Mouse (Mus musculus) heart, postnatal 10 days (tissue): ENCODE results near the gene Epha3. TPM values are rescaled to one million over a fixed set of nuclear protein-coding genes. Genes with fewer than 3 reads are reported as not detected.
A peak's percentile ranks its signal among the peaks of the same experiment; 100 is the strongest.

Source experiments
- DNase-seq, 2 experiments: peaks; one replicate each; pipeline ENCODE4 v3.0.0; 2021
- intact Hi-C: fragments of 180-260 bp; cut with DNase I; formaldehyde crosslinking; loops from one replicate; pipeline ENCODE4 v1.15.1; 2025
- total RNA-seq, 2 experiments: library from RNA; stranded (reverse); gene quantifications; 2 replicates each; pipeline ENCODE4 v1.2.3; 2021

Epha3 gene
- total RNA-seq, 2 experiments from 2014 or later, result 1.6 to 1.9 TPM

DNA sequence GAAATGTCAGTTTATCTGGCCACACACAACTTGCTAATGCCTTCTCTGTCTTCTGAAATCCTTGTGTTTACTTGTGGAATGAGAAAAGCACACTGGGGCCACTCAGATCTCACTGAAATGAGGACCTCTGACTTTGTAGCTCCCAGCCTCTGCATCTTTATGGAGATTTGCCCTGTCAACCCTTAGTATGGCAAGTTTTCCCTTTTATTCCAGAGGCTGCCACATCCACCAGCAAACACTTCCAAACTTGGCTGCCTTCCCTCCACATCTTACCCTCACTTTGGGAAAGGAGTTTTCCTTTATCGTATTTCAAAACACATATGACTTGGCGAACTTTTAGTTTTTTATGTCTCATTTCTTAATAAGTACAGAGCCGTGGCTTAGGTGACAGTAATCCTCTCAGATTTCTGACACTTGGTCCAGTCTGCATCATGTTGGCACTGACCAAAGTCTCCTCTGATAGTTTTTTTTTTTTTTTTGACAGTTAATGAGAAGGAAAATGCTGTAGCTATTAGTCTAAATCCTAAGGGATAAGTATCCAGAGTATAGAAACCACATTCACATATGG is 198.0 kb downstream of the Epha3 start:
- intact Hi-C loops, result no loop called here

GRCm38 (mm10) chr16:63658302-63658974 is 205.5 kb downstream of the Epha3 start:
- intact Hi-C loops, result no loop called here
- no peak for DNase-seq

More for the DNA sequence above, 198.0 kb downstream of the Epha3 start:
- DNase-seq, result no peak

DNA sequence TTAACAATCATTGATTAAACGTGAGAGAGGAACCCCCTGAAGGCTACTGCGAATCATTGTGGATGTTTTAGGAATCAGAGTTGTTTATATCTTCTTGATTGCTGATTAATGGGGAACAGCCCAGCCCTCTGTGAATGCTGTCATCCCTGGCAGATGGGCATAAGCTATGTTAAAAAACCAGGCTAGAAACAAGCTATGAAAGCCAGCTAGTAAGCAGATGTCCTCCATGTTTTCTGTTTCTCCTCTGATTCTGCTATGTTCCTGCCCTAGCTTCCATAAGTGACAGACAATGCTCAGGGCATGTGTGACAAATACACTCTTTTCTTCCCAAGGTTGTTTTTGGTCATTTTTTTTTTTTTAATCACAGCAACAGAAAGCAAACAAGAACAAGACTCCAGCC is 206.2 kb downstream of the Epha3 start:
- DNase-seq, result no peak
- intact Hi-C loops, result no loop called here

DNA sequence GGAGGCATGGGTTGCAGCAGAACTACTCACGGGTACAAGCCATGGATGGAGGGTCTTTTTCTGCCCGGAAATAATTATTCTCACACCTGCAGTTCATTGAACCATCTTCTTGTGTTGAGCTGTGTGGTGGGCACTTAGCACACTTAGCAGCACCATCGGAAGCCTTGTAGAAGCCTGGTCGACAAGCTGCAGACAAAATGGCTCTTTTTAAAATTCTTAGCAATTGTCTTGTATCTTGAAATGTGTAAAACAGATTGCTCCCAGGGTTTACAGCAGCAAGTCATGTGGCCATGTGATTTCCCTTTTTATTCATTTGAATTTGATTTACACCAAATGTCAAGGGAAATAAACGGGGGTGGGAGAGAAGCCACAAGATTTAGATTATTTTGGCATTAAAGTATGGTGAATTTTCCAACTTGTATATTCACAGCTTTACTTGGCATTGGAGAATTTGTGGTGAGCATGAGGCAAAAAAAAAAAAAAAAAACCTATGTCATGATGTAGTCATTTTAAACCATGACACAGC is 210.5 kb downstream of the Epha3 start:
- no peak for DNase-seq
- intact Hi-C loops, result no loop called here

GRCm38 (mm10) chr16:63650760-63651159 is 213.2 kb downstream of the Epha3 start:
- intact Hi-C loops, result no loop called here
- no peak for DNase-seq

DNA sequence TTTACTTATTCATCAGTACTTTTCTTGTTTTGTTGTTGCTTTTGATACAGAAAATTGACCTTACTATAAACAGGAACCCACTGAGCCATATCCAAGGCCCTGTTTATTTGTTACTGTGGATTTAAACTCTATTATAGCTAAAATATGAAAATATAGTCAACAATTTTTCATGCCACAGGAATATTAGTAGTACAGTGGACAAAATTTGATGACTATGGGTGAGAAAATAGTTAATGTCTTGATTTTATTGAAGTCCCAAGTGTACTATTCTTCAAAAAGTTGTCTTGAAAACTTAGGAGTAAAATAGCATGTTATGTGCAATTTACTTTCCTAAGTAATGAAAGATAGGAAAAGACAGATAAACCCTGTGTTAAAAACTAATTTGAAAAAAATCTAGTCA is 217.4 kb downstream of the Epha3 start:
- intact Hi-C loops, result no loop called here

DNA sequence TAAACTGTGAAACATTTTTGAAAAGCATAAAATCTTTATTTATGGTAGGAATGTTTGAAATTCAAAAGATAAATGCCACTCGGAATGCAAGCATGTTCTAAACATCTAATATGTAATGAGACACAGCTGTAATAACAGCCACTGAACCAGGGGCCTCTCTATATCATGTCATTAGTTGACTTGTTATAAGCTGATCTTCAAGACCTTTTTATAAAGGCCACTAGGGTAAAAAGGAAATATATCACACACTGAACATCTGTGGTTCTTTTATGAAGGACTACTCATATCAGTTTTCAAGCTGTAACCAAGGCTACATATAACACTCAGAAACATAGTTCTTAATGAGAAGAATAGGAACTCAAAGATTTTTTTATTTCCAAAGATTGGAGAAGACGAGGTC is 221.3 kb downstream of the Epha3 start:
- no peak for DNase-seq
- intact Hi-C loops, result no loop called here

More for the DNA sequence above, 217.4 kb downstream of the Epha3 start:
- DNase-seq, result no peak

GRCm38 (mm10) chr16:63641603-63642002 is 222.4 kb downstream of the Epha3 start:
- intact Hi-C loops, result no loop called here
- no peak for DNase-seq

DNA sequence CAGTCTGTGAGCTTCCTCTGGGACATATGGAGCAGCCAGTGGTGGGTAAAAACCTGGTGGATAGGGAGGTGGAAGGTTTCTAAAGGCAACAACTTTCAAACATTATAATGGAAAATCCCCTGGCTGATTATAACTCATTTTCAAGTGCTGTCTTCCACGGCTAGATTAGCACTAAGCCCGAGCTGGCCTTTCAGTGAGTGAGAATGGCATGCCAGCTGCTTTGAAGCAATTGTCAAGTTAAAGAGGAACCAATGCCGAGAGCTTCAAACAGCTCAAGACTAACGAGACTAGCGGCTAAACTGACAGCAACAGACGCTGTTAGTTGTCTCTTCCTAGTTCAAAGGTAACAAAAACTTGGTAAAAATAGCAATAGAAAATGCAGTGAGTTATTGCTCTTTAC is 225.3 kb downstream of the Epha3 start:
- intact Hi-C loops, result no loop called here
- peak in 1 of 2 experiments; percentile 5 for DNase-seq

GRCm38 (mm10) chr16:63633748-63634166 is 230.2 kb downstream of the Epha3 start:
- intact Hi-C loops, result no loop called here
- DNase-seq, result no peak

DNA sequence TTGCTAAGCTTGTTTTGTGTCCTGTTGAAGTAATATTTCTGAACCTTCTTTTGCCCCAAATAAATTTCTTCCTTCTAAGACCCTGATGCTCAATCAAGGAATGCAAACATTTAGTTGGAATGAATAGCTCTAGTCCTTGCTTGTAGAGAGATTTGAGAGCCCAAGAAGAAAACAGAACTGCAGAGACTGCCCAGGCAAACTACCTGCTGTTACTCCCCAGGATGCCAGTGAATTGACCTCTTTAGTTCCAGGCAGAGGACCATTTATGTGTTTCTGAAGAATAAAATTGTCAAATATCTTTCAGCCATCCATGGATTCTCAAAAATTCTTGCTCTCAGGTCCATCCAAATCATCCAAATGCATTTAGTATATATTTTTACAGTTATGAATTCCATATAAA is 238.7 kb downstream of the Epha3 start:
- intact Hi-C loops, result no loop called here
- DNase-seq, result no peak

DNA sequence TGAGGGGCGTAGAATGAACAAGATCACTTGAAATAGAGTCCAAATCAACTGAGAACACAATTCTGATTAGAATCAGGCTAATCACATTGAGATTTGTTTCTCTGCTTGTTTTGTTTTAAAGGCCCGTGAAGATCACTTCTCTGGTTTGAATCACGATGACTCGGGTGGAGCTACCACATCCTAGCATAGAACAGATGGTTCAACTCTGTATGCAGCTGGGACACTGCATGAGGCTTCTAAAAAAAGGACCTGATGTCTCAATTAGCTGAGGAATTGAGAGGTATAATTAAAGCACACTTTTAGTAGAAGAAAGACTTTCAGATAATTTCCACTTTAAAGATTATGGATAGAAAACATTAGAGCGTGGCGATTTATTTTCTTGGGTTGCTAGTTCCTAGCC is 242.1 kb downstream of the Epha3 start:
- intact Hi-C loops, result no loop called here
- DNase-seq, result no peak

- intact Hi-C loops, result no loop called here
Observed at GRCm38 (mm10) chr16:63615396-63615795, 248.6 kb downstream of the Epha3 start.

DNA sequence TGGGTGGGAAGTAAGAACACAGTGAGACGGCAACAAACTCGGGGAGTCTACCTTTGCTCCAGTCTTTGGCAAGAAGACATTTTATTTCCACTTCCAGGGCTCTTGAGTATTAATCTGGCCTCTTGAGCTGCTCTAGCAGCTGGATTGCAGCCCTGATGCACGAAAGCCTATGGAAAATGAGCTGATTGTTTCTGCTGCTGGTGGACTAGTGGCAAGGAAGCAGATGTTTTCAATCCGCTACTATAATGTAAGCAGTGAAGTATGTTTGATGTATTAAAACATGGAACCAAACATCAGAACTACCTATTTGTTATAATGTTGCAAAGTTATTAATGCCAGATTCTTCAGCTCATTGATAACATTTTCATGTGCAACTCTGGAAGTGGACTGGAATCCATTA is 251.0 kb downstream of the Epha3 start:
- intact Hi-C loops, result no loop called here
- DNase-seq, result no peak

More at GRCm38 (mm10) chr16:63615396-63615795, 248.6 kb downstream of the Epha3 start:
- DNase-seq, result no peak

DNA sequence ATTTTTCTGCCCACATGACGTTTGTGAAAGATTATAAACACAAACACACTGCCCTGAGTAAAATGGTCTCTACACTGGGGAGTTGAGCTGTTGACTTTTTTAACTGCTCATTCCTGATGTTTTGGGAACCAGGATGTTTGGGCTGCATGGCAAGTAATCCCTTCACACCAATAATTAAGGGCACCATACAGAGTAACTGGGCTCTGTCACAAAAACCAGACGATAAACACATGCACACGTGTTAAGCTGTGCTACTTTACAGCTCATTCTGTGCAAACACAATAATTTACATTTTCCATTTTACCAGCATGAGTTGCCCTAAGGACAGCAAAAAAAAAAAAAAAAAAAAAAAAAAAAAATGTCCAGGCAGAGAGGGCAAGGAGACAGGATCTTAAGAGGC is 263.7 kb downstream of the Epha3 start:
- DNase-seq, result no peak
- intact Hi-C loops, result no loop called here

GRCm38 (mm10) chr16:63594656-63595055 is 269.3 kb downstream of the Epha3 start:
- intact Hi-C loops, result no loop called here
- DNase-seq, result peak in 1 of 2 experiments; percentile 3

DNA sequence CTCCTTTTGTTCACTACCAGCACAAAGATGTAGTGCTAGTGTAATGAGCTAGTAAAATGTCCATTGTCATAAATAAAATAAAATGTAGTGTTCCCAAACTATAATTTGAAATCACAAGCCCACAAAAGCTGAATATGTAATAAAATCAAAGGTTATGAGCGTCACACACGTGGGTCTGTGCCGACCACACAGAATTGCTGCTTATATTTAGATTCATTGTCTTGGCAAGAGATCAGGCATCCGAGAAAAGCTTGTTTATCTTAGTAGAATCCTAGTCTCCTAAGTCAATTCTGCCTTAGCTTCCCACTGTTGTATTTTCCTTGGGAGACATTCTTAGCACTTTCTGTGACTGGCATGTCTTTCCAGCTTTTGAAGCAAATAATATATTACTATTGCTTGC is 294.2 kb downstream of the Epha3 start:
- intact Hi-C loops, result no loop called here
- DNase-seq, result no peak

GRCm38 (mm10) chr16:63566106-63566836 is 297.7 kb downstream of the Epha3 start:
- DNase-seq, result no peak
- intact Hi-C loops, result no loop called here

DNA sequence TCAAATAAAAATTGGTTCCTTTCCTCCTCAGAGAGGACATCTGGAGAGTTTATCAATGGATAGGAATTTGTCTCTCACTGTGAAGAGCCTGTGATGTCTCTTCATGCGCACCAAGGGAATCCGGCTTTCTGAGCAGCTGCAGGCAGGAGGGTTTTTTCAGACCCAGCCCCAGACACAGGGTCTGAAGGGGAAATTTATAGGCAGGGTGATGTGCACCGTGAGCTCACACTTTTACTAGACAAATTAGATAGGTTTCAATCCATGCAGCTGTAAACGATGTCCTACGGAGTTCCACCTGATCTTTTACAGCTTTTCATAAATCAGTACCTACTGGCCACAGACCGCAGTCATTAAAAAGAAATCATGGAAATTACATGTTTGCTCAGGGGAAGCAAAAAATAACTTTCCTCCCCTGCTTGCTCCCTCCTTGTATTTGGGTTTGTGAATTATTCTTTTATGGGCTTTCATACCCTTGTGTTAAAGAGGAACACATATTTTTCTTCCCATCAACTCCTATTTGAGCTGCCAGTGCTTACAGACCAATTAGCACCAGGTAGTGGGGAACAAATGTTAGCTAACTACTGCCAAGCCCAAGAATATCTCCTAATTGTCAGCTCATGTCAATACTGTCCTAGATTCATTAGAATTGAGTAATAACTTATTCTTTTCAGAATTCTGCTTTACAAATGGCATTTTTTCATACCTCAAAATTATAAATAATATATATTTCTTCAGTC is 307.4 kb downstream of the Epha3 start:
- intact Hi-C loops, result no loop called here
- no peak for DNase-seq

DNA sequence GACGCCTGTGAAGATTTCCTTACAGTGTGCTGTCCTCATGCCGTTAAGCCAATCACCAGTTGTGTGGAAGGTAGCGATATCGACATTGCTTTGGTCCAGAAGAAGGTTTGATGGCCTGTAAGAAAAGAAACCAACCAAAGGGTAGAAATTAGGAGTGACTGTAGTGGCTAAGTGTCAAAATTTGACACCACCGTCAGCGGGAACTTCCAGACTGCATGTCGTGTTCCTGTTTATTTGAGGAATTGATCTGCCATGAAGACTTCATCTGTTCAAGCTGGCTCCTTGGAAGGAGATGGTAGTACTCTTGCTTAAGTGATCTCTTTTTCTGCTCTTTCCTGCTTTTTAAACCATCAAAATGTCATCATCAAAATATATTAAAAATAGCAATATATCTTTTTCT is 311.4 kb downstream of the Epha3 start:
- intact Hi-C loops, result no loop called here
- DNase-seq, result no peak

DNA sequence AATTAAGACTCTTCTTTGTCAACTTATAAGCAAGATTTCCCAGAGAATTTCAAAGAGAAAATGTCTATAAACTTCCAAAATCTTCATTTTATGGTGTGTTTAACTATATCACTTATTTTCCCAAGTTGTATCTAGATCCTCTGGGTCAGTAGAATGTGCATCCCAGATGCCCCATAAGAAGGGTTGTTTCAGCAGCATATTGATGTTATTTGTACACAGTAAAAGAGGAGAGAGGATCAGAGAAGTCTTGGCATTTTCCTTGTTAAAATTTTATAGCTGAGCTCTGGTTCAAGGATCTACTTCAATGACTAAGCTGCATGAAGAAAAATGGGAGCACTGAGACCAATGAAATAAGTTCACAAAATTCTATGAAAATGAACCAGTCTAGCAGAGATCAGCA is 324.5 kb downstream of the Epha3 start:
- no peak for DNase-seq
- intact Hi-C loops, result no loop called here
